Mouse (Mus musculus) urinary bladder, adult 18-20 months (tissue): ENCODE results near the gene Gm21852.
"Not testable (repeated sequence)": the region's sequence is repeated elsewhere in the genome, so short reads cannot be mapped to it uniquely, and the experiment has no call there.

ENCODE experiments used
- DNase-seq, 2 experiments: peaks; one replicate each; pipeline ENCODE4 v3.0.0; 2022; ENCODE audit warnings: low spot score in 2 of 2, mixed read lengths in 2 of 2

The Gm21852 gene

DNA sequence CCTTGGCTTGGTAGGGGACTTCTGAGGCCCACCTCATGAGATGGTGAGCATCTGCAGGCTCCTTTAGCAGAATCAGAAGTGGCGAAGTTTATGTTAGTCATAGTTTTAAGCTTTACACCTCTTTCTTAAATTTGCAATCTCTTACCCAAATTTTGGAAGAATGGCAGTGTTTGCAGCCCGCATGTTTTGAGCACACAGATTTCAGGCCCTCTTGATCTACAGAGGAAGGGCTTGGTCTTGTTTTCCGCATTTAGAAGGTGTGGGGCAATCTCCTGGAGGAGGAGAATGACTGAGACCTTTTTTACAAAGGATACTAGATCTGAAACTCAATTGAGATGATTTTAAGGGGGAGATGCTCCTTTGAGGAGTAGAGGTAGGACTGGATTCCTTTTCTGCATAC, at the start of gene Gm21852:
Gene Gm21852, minus strand, starts transcription at position 101 of the 400 bp plus-strand sequence.
- DNase-seq: not testable (repeated sequence)
